Mouse (Mus musculus): Measurements from ENCODE around the gene Prmt8. TPM values are rescaled to one million over a fixed set of nuclear protein-coding genes. Genes with fewer than 3 reads are reported as not detected.

The Prmt8 gene
- total and polyA plus RNA-seq, 3 experiments: not detected

DNA sequence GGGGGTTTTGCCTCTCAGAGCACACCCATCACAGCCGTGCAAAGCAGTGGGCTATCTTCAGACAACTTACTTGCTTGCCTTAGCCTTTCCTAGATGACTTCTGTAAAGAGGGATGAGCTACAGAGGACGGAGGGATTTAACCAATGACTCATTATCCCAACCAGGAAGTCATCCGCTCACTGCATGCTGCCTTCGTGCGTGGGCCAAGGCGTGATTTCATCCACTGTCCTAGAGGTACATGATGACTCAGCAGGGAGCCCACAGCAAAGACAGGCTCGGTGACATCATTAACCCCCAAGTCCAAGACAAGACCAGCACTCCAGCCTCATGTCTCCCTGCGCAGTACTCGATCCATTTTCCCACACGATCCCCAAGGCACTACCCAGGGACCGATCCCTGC lies 112.1 kb downstream of the Prmt8 start:
- Histone ChIP-seq H3K9me3 (replicated peaks; ENCODE audit: insufficient read depth, low read length) (no peaks in the 10 kb centered on the region), H3K27ac (ENCODE audit: control insufficient read depth, low read depth, low read length) (no peak overlapping the region), H3K9ac (ENCODE audit: control insufficient read depth, low read depth, low read length, poor library complexity, severe bottlenecking) (no peak overlapping the region), H3K79me2 (ENCODE audit: control insufficient read depth, insufficient read depth, low read length, poor library complexity) (no peaks in the 10 kb centered on the region), H3K4me1 (ENCODE audit: control insufficient read depth in 1 of 2, insufficient read depth in 2 of 2, low read length in 2 of 2) (no peaks in the 10 kb centered on the region), H3K4me3 (ENCODE audit: control insufficient read depth in 1 of 2, insufficient read depth in 1 of 2, low read depth in 2 of 2, low read length in 2 of 2) (no peak overlapping the region), H3K27me3 (ENCODE audit: control insufficient read depth in 1 of 2, insufficient read depth in 2 of 2, low read length in 2 of 2) (no peaks in the 10 kb centered on the region), H3K36me3 (ENCODE audit: control insufficient read depth in 1 of 2, insufficient read depth in 2 of 2, low read length in 2 of 2) (no peaks in the 10 kb centered on the region)
- DNase-seq (ENCODE audit: low read depth, low spot score): peak; percentile 21
- TF ChIP-seq CHD1 (IDR thresholded peaks at IDR 0.05; ENCODE audit: low read depth, low read length) (no peak), CHD2 (IDR thresholded peaks at IDR 0.05; ENCODE audit: low read length) (no peak), ZC3H11A (IDR thresholded peaks at IDR 0.05; ENCODE audit: low read depth, low read length) (no peak)

DNA sequence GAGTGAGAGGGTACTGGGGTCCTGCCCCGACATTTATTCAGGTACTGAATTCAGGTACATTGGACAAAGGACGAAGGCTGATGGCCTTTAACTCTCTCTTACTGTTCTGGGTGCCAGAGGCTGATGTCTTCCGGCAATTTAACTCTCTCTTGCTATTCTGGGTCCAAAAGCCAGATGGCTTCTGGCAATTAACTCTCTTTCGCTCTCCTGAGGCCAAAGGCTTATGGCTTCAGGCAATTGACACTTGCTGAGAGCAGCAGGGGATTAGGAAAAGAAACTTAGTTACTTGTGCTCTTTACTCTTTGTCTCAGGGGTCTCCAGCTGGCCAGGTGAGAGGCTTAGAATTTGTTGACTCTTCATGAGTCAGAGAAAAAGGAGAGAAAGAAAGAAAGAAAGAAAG lies 113.3 kb downstream of the Prmt8 start:
- Histone ChIP-seq H3K9ac (ENCODE audit: control insufficient read depth, low read depth, low read length, poor library complexity, severe bottlenecking) (no peak overlapping the region), H3K9me3 (replicated peaks; ENCODE audit: insufficient read depth, low read length) (no peaks in the 10 kb centered on the region), H3K4me1 (ENCODE audit: control insufficient read depth in 1 of 2, insufficient read depth in 2 of 2, low read length in 2 of 2) (no peaks in the 10 kb centered on the region), H3K27me3 (ENCODE audit: control insufficient read depth in 1 of 2, insufficient read depth in 2 of 2, low read length in 2 of 2) (no peaks in the 10 kb centered on the region), H3K36me3 (ENCODE audit: control insufficient read depth in 1 of 2, insufficient read depth in 2 of 2, low read length in 2 of 2) (no peaks in the 10 kb centered on the region), H3K4me3 (ENCODE audit: control insufficient read depth in 1 of 2, insufficient read depth in 1 of 2, low read depth in 2 of 2, low read length in 2 of 2) (no peak overlapping the region), H3K27ac (ENCODE audit: control insufficient read depth, low read depth, low read length) (no peak overlapping the region), H3K79me2 (ENCODE audit: control insufficient read depth, insufficient read depth, low read length, poor library complexity) (no peaks in the 10 kb centered on the region)
- no peak for DNase-seq (ENCODE audit: low read depth, low spot score)
- TF ChIP-seq ZMIZ1 (IDR thresholded peaks at IDR 0.05; ENCODE audit: low read depth, low read length) (no peak), TAL1 (IDR thresholded peaks at IDR 0.05; ENCODE audit: low read length) (no peak), MXI1 (IDR thresholded peaks at IDR 0.05; ENCODE audit: low read depth, low read length) (no peak), MAFK (IDR thresholded peaks at IDR 0.05; ENCODE audit: borderline replicate concordance, low read depth, low read length) (no peak), MYB (IDR thresholded peaks at IDR 0.05; ENCODE audit: low read depth, low read length) (no peak), RCOR1 (IDR thresholded peaks at IDR 0.05; ENCODE audit: low read depth, low read length) (no peak), POLR2A (IDR thresholded peaks at IDR 0.05; ENCODE audit: control insufficient read depth in 1 of 2, insufficient read depth in 1 of 2, low read depth in 1 of 2, low read length in 2 of 2, poor library complexity in 1 of 2) (no peak), ETS1 (IDR thresholded peaks at IDR 0.05; ENCODE audit: low read depth, low read length) (no peak), GATA1 (IDR thresholded peaks at IDR 0.05; ENCODE audit: low read depth, low read length) (no peak), MAZ (IDR thresholded peaks at IDR 0.05; ENCODE audit: low read depth, low read length) (no peak), GABPA (IDR thresholded peaks at IDR 0.05; ENCODE audit: low read depth, low read length) (no peak)

DNA sequence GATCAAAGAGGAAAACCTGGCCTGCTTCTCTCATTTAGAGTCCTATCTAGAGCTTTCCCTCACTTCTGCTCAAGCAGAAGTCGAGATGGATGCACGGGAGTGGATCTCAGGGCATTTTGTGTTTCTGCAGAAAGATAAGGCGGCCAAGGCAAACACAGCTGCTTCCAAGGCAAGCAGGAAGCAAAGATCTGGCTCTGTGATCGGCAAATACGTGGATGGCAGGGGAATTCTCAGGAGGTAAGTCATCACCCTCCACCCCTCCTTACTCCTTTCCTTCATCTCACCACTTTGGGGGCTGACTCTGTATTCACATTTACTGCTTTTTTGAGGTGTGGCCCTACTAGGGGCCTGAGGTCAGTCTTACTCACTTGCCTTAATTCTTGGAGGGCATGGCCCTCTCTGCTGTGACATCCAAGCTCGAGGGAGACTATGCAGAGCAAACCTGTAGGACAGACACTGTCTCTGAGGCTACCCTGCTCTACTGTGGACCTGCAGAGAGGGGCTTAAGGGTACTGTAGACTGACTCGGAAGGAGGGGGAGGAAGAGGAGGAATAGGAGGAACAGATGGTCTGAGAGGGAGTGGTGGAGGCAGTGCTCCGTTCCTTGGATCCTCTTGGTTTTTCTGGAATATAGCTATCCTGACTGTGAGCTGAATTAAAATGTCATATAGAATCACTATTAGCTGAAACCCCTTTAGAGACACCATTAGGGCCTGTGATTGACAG lies 128.0 kb downstream of the Prmt8 start:
- Histone ChIP-seq H3K27me3 (ENCODE audit: control insufficient read depth in 1 of 2, insufficient read depth in 2 of 2, low read length in 2 of 2) (no peaks in the 10 kb centered on the region), H3K4me3 (ENCODE audit: control insufficient read depth in 1 of 2, insufficient read depth in 1 of 2, low read depth in 2 of 2, low read length in 2 of 2) (no peak overlapping the region), H3K9me3 (replicated peaks; ENCODE audit: insufficient read depth, low read length) (no peaks in the 10 kb centered on the region), H3K9ac (ENCODE audit: control insufficient read depth, low read depth, low read length, poor library complexity, severe bottlenecking) (no peak overlapping the region), H3K4me1 (ENCODE audit: control insufficient read depth in 1 of 2, insufficient read depth in 2 of 2, low read length in 2 of 2) (no peaks in the 10 kb centered on the region), H3K27ac (ENCODE audit: control insufficient read depth, low read depth, low read length) (no peak overlapping the region), H3K36me3 (ENCODE audit: control insufficient read depth in 1 of 2, insufficient read depth in 2 of 2, low read length in 2 of 2) (no peaks in the 10 kb centered on the region), H3K79me2 (ENCODE audit: control insufficient read depth, insufficient read depth, low read length, poor library complexity) (no peaks in the 10 kb centered on the region)
- no peak for TF ChIP-seq GABPA (IDR thresholded peaks at IDR 0.05; ENCODE audit: low read depth, low read length)
- no peak for TF ChIP-seq TAL1 (IDR thresholded peaks at IDR 0.05; ENCODE audit: low read length)
- TF ChIP-seq ZNF384 (IDR thresholded peaks at IDR 0.05; ENCODE audit: low read depth, low read length): no peak
- no peak for TF ChIP-seq ZKSCAN1 (IDR thresholded peaks at IDR 0.05; ENCODE audit: low read depth, low read length)
- TF ChIP-seq USF1 (IDR thresholded peaks at IDR 0.05; ENCODE audit: low read depth, low read length): no peak
- TF ChIP-seq USF2 (IDR thresholded peaks at IDR 0.05; ENCODE audit: borderline replicate concordance in 1 of 2, insufficient read depth in 1 of 2, low read depth in 1 of 2, low read length in 2 of 2): no peak
- no peak for TF ChIP-seq RCOR1 (IDR thresholded peaks at IDR 0.05; ENCODE audit: low read depth, low read length)
- no peak for TF ChIP-seq CHD2 (IDR thresholded peaks at IDR 0.05; ENCODE audit: low read length)
- DNase-seq (ENCODE audit: low read depth, low spot score): no peak
